Mouse (Mus musculus): ENCODE data around the gene Pik3c2g. TPM values are rescaled to one million over a fixed set of nuclear protein-coding genes. Genes with fewer than 3 reads are reported as not detected.
A peak's percentile ranks its signal among the peaks of the same experiment; 100 is the strongest.

The Pik3c2g gene
- polyA plus RNA-seq, 1 experiment from 2014 or later = 0.15 TPM

DNA sequence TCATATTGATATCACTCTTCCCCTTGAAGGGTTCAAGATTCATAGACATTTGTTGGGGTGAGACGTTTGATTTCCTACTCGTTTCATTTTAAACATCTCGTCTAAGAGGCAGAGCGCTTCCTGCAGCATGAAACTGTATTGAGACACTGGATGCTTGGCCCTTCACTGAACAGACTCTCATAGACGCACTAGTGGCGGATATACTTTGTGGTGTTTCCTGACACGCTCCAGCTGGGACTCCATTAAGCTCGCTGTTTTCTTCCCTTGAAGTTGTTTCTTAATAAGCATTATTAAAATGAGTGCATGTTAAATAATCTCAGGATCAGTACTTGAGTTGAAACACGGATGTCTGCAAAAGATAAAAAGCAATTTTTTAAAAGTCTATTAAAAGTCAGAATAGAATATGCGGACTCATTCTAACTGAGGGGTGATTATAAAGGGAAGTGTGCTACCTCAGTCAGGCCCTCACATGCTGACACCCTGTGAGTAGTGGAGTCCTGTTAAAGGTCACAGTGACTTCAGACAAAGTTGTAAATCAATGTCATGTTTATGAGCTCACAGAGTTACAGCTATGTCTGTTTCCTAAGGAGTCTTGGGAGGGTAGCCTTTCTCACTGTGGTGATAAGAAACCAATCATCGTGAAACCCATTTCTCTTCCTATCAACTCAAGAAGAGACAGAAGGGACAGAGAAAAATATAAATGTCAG, 190.7 kb downstream of the Pik3c2g start:
- H3K9me3 ChIP-seq (ENCODE audit: control insufficient read depth, low read length) = no peaks in the 10 kb centered on the region
- H3K4me1 ChIP-seq (ENCODE audit: control insufficient read depth, insufficient read depth, low read length) = no peaks in the 10 kb centered on the region
- ATAC-seq (ENCODE audit: insufficient read depth, low FRiP score, low TSS enrichment) = peak; percentile 39; the same call in 1 of the 2 replicates
- H3K4me2 ChIP-seq (ENCODE audit: low read depth) = no peak overlapping the region
- H3K9ac ChIP-seq (ENCODE audit: low read length) = no peak overlapping the region
- H3K27me3 ChIP-seq (ENCODE audit: control insufficient read depth, insufficient read depth, low read length) = no peaks in the 10 kb centered on the region
- no peaks in the 10 kb centered on the region for H3K36me3 ChIP-seq (ENCODE audit: control insufficient read depth, insufficient read depth, low read length)
- 72% methylated on average over 11 of the region's 11 CpGs for WGBS
- H3K27ac ChIP-seq (ENCODE audit: low read depth, low read length) = no peak overlapping the region
- no peak overlapping the region for H3K4me3 ChIP-seq (ENCODE audit: low read depth, low read length)
- DNase-seq (ENCODE audit: low spot score) = no peak

DNA sequence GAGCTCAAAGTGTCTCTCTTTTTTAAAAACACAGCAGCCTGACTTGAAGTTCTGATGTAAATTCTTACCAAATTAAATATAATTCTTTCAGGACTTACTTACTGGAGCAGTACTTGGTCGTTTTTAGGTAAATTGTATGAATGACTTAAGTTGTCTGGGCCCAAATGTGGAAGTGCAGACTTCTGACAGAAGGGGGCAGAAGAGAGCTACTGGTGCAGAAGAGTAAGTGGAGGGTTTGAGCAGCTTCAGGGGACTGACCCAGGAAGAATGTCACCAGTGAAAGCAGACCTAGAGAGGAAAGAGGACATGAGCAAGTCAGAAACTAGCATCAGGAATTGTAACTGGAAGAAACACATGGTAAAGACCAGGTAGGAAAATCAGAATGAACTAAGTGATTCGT, 193.0 kb downstream of the Pik3c2g start:
- no peak for ATAC-seq (ENCODE audit: insufficient read depth, low FRiP score, low TSS enrichment)

DNA sequence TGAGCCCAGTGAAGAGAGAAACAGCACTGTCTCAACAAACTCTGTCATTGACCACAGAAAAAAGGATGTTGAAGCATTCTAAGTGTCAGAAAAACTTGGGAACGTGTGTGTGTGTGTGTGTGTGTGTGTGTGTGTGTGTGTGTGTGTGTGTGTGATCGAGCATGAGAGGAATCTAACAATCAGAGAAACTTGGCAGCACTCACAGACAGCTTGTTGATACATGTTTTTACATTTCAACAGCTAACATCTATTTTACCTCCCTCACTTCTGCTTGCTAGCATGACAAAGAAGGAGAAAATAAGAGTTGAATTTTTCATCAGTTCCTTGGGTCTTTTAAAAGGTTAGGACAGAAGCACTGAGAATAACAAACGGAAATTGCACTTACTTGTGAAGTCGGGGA, 202.5 kb downstream of the Pik3c2g start:
- DNase-seq (ENCODE audit: low spot score) = no peak
- Histone ChIP-seq H3K9ac (ENCODE audit: low read length) (no peak overlapping the region), H3K9me3 (ENCODE audit: control insufficient read depth, low read length) (no peaks in the 10 kb centered on the region), H3K27ac (ENCODE audit: low read depth, low read length) (no peak overlapping the region), H3K27me3 (ENCODE audit: control insufficient read depth, insufficient read depth, low read length) (no peaks in the 10 kb centered on the region), H3K4me2 (ENCODE audit: low read depth) (no peak overlapping the region), H3K4me1 (ENCODE audit: control insufficient read depth, insufficient read depth, low read length) (no peaks in the 10 kb centered on the region), H3K36me3 (ENCODE audit: control insufficient read depth, insufficient read depth, low read length) (no peaks in the 10 kb centered on the region), H3K4me3 (ENCODE audit: low read depth, low read length) (no peak overlapping the region)
- WGBS = 80% methylated on average over 4 of the region's 4 CpGs
- ATAC-seq (ENCODE audit: insufficient read depth, low FRiP score, low TSS enrichment) = no peak

More for the DNA sequence above, 193.0 kb downstream of the Pik3c2g start:
- no peak overlapping the region for H3K4me2 ChIP-seq (ENCODE audit: low read depth)
- DNase-seq (ENCODE audit: low spot score) = no peak
- H3K9me3 ChIP-seq (ENCODE audit: control insufficient read depth, low read length) = no peaks in the 10 kb centered on the region
- no peaks in the 10 kb centered on the region for H3K36me3 ChIP-seq (ENCODE audit: control insufficient read depth, insufficient read depth, low read length)
- H3K27ac ChIP-seq (ENCODE audit: low read depth, low read length) = no peak overlapping the region
- no peak overlapping the region for H3K9ac ChIP-seq (ENCODE audit: low read length)
- H3K27me3 ChIP-seq (ENCODE audit: control insufficient read depth, insufficient read depth, low read length) = no peaks in the 10 kb centered on the region
- no peak overlapping the region for H3K4me3 ChIP-seq (ENCODE audit: low read depth, low read length)
- WGBS = 85% methylated on average over 2 of the region's 2 CpGs
- H3K4me1 ChIP-seq (ENCODE audit: control insufficient read depth, insufficient read depth, low read length) = no peaks in the 10 kb centered on the region

DNA sequence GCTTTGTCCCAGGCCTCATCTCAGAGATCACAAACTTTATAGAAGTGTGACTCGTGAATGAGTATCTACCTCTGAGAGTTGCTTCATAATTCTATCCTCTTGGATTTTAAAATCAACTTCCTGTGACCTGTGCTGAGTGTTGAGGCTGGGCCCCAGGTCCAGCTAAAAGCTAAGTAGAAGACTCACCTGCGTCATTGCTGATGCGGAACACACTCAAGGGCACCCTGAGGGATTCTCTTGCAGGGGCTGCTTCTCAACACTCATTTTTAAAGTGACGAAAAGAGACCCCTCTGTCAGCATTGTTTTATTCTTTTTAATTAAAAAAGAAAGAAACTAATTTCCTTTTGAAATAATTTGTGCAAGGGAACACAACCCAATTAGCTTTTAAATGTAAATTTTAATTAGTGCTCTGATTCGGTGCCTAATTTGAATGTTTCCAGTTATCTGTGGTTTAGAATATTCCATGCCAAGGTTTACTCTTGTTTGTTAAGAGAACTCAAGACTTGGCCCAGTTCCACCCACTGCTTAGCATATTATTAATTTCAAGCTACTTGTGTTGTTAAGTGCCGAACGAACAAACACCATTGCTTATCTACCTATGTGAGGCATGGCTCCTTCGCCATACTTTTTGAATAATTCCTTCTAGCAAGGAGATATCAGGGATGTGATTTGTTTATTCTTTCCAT, 212.7 kb downstream of the Pik3c2g start:
- H3K9me3 ChIP-seq (ENCODE audit: control insufficient read depth, low read length) = no peaks in the 10 kb centered on the region
- no peak for DNase-seq (ENCODE audit: low spot score)
- no peak overlapping the region for H3K9ac ChIP-seq (ENCODE audit: low read length)
- no peak overlapping the region for H3K4me3 ChIP-seq (ENCODE audit: low read depth, low read length)
- H3K27ac ChIP-seq (ENCODE audit: low read depth, low read length) = no peak overlapping the region
- no peak for ATAC-seq (ENCODE audit: insufficient read depth, low FRiP score, low TSS enrichment)
- H3K4me2 ChIP-seq (ENCODE audit: low read depth) = no peak overlapping the region
- H3K36me3 ChIP-seq (ENCODE audit: control insufficient read depth, insufficient read depth, low read length) = no peaks in the 10 kb centered on the region
- no peaks in the 10 kb centered on the region for H3K27me3 ChIP-seq (ENCODE audit: control insufficient read depth, insufficient read depth, low read length)
- H3K4me1 ChIP-seq (ENCODE audit: control insufficient read depth, insufficient read depth, low read length) = no peaks in the 10 kb centered on the region
- WGBS = 88% methylated on average over 8 of the region's 8 CpGs

DNA sequence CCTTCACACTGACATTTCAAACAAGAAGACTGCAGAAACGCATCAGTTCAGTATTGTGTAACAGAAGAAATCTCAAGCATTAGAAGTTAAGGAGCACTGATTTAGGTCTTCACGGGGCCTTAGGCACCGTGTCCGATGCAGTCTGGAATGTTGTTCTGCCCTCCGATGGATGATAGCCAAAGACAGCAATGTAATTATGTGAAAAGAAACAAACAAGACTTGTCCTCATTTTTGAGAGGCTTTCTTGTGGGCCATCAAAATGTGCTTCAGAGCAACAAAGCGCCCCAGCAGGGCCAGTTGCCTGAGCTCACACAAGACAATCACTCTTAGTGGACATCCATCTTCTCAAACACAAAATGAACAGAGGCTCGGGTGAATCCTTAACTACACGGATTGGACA, 234.9 kb downstream of the Pik3c2g start:
- Histone ChIP-seq H3K4me2 (ENCODE audit: low read depth) (no peak overlapping the region), H3K36me3 (ENCODE audit: control insufficient read depth, insufficient read depth, low read length) (no peaks in the 10 kb centered on the region), H3K9ac (ENCODE audit: low read length) (no peak overlapping the region), H3K9me3 (ENCODE audit: control insufficient read depth, low read length) (no peaks in the 10 kb centered on the region), H3K27me3 (ENCODE audit: control insufficient read depth, insufficient read depth, low read length) (no peaks in the 10 kb centered on the region), H3K4me1 (ENCODE audit: control insufficient read depth, insufficient read depth, low read length) (no peaks in the 10 kb centered on the region), H3K27ac (ENCODE audit: low read depth, low read length) (no peak overlapping the region), H3K4me3 (ENCODE audit: low read depth, low read length) (no peak overlapping the region)
- ATAC-seq (ENCODE audit: insufficient read depth, low FRiP score, low TSS enrichment) (no peak), DNase-seq (ENCODE audit: low spot score) (no peak)
- WGBS = 83% methylated on average over 8 of the region's 8 CpGs

DNA sequence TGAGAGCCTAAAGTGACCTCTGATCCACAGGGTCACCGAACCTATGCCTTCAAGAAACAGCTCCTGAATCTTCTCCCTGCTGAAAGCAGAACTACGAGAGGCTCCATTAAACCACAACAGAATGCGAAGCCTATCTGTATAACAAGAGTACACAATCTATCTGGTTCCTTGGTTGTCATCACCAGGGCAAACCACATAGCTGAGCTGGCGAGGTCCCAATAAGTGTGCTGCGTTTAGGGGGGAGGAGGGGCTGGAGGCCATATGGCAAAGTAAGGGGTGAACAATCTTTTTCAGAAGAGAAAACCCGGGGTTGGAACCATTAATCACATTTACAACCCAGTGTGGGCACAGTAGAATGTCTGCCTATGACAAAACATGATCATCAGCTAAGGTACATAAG, 251.2 kb downstream of the Pik3c2g start:
- H3K27me3 ChIP-seq (ENCODE audit: control insufficient read depth, insufficient read depth, low read length) = no peaks in the 10 kb centered on the region
- no peak overlapping the region for H3K4me2 ChIP-seq (ENCODE audit: low read depth)
- H3K27ac ChIP-seq (ENCODE audit: low read depth, low read length) = no peak overlapping the region
- no peaks in the 10 kb centered on the region for H3K9me3 ChIP-seq (ENCODE audit: control insufficient read depth, low read length)
- no peak overlapping the region for H3K9ac ChIP-seq (ENCODE audit: low read length)
- H3K4me3 ChIP-seq (ENCODE audit: low read depth, low read length) = no peak overlapping the region
- no peaks in the 10 kb centered on the region for H3K4me1 ChIP-seq (ENCODE audit: control insufficient read depth, insufficient read depth, low read length)
- 74% methylated on average over 6 of the region's 6 CpGs for WGBS
- no peak for ATAC-seq (ENCODE audit: insufficient read depth, low FRiP score, low TSS enrichment)
- H3K36me3 ChIP-seq (ENCODE audit: control insufficient read depth, insufficient read depth, low read length) = no peaks in the 10 kb centered on the region
- DNase-seq (ENCODE audit: low spot score) = no peak

DNA sequence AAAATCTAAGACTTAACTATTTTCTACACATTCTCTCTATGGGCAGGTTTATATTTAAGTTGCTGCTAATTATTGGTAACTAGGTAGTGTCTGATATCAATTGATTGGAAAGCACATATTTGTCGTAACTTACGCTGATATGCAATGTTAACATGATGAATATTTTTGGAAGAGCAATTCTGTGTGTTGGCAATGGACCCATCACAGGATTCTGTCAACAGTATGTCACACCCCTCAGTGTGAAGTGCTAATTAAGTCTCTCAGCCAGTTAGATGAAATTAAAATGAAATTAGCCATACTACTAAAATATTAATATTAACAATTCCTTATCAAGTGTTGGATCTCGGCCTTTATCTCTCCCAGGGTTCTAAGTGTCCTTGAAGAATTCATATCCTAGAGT, 251.7 kb downstream of the Pik3c2g start:
- H3K4me1 ChIP-seq (ENCODE audit: control insufficient read depth, insufficient read depth, low read length) = no peaks in the 10 kb centered on the region
- no peaks in the 10 kb centered on the region for H3K27me3 ChIP-seq (ENCODE audit: control insufficient read depth, insufficient read depth, low read length)
- 90% methylated on average over 3 of the region's 3 CpGs for WGBS
- no peak overlapping the region for H3K27ac ChIP-seq (ENCODE audit: low read depth, low read length)
- H3K4me2 ChIP-seq (ENCODE audit: low read depth) = no peak overlapping the region
- H3K36me3 ChIP-seq (ENCODE audit: control insufficient read depth, insufficient read depth, low read length) = no peaks in the 10 kb centered on the region
- H3K9me3 ChIP-seq (ENCODE audit: control insufficient read depth, low read length) = no peaks in the 10 kb centered on the region
- no peak for DNase-seq (ENCODE audit: low spot score)
- no peak overlapping the region for H3K9ac ChIP-seq (ENCODE audit: low read length)
- no peak overlapping the region for H3K4me3 ChIP-seq (ENCODE audit: low read depth, low read length)
- no peak for ATAC-seq (ENCODE audit: insufficient read depth, low FRiP score, low TSS enrichment)

DNA sequence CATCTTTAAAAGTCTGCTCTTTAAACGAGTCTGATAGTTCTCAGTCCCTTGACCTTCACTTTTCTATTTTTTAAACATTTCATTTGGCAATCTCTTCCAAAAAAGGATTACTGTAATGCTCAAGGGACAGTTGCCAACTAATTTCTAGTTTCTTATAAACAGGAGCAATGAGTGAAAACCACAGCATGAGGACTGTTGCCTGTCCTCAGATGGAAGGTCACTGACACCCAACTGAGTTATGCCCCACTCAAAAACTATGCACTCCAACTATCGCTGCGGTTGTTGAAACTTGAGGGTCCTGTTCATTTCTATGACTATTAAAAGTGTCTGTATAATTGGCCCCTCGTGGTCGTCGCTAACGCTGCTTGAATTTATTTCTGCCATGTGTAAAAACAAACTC, 252.9 kb downstream of the Pik3c2g start:
- Histone ChIP-seq H3K4me1 (ENCODE audit: control insufficient read depth, insufficient read depth, low read length) (no peaks in the 10 kb centered on the region), H3K27me3 (ENCODE audit: control insufficient read depth, insufficient read depth, low read length) (no peaks in the 10 kb centered on the region), H3K27ac (ENCODE audit: low read depth, low read length) (no peak overlapping the region), H3K9me3 (ENCODE audit: control insufficient read depth, low read length) (no peaks in the 10 kb centered on the region), H3K4me2 (ENCODE audit: low read depth) (no peak overlapping the region), H3K9ac (ENCODE audit: low read length) (no peak overlapping the region), H3K36me3 (ENCODE audit: control insufficient read depth, insufficient read depth, low read length) (no peaks in the 10 kb centered on the region), H3K4me3 (ENCODE audit: low read depth, low read length) (no peak overlapping the region)
- DNase-seq (ENCODE audit: low spot score) (no peak), ATAC-seq (ENCODE audit: insufficient read depth, low FRiP score, low TSS enrichment) (no peak)
- whole genome bisulfite sequencing = 68% methylated on average over 7 of the region's 7 CpGs

DNA sequence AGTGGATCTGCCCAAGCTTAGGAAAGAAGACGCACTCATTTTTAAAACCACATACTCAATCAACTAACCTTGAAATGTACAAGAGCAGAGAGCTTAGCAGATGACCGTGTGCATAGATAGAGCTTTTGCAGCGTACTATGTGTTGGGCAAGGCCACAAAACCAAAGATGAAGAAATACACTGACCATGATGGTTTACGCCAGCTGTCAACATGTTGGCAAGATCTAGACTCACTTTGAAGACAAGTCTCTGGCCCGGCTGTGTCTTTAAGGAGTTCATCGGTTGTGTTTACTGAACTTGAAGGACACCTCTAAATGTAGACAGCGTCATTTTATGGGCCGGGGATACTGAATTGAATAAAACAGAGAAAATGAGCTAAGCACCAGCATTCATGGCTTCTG, 254.3 kb downstream of the Pik3c2g start:
- H3K27ac ChIP-seq (ENCODE audit: low read depth, low read length) = no peak overlapping the region
- no peak for ATAC-seq (ENCODE audit: insufficient read depth, low FRiP score, low TSS enrichment)
- 94% methylated on average over 8 of the region's 8 CpGs for WGBS
- no peak overlapping the region for H3K4me2 ChIP-seq (ENCODE audit: low read depth)
- no peaks in the 10 kb centered on the region for H3K9me3 ChIP-seq (ENCODE audit: control insufficient read depth, low read length)
- DNase-seq (ENCODE audit: low spot score) = no peak
- no peak overlapping the region for H3K4me3 ChIP-seq (ENCODE audit: low read depth, low read length)
- no peaks in the 10 kb centered on the region for H3K4me1 ChIP-seq (ENCODE audit: control insufficient read depth, insufficient read depth, low read length)
- no peaks in the 10 kb centered on the region for H3K36me3 ChIP-seq (ENCODE audit: control insufficient read depth, insufficient read depth, low read length)
- H3K9ac ChIP-seq (ENCODE audit: low read length) = no peak overlapping the region
- H3K27me3 ChIP-seq (ENCODE audit: control insufficient read depth, insufficient read depth, low read length) = no peaks in the 10 kb centered on the region

All from neural tube, embryonic 11.5 days (tissue).